Mouse (Mus musculus) mature B cell (primary cell): Measurements from ENCODE around the gene Olfr678.
"Not testable (repeated sequence)": the region's sequence is repeated elsewhere in the genome, so short reads cannot be mapped to it uniquely, and the experiment has no call there.

Source experiments
- in situ Hi-C: fragments of 300-500 bp; cut with MboI; formaldehyde crosslinking; loops from 2 replicates; pipeline ENCODE4 v1.14.3; 2019

The Olfr678 gene

GRCm38 (mm10) chr7:105064175-105064574 is at the start of gene Olfr678:
TSS of gene Olfr678 (plus strand) at chr7:105064475.
- in situ Hi-C loops: no loop called here

- in situ Hi-C loops: no loop called here
Observed at GRCm38 (mm10) chr7:105022530-105022929, 41.7 kb upstream of the Olfr678 start.

- in situ Hi-C loops: no loop called here
Observed at GRCm38 (mm10) chr7:105028360-105028759, 35.9 kb upstream of the Olfr678 start, which contains the start of gene Olfr675. TSS of gene Olfr675 (minus strand) at chr7:105028460.

- in situ Hi-C loops: no loop called here
Observed at GRCm38 (mm10) chr7:105032398-105032797, 31.9 kb upstream of the Olfr678 start, which contains the start of gene Olfr676. TSS of gene Olfr676 (plus strand) at chr7:105032698.

GRCm38 (mm10) chr7:105033836-105034235 is 30.4 kb upstream of the Olfr678 start:
- in situ Hi-C loops: not testable (repeated sequence)

- in situ Hi-C loops: no loop called here
Observed at GRCm38 (mm10) chr7:105058951-105059350, 5.3 kb upstream of the Olfr678 start.

GRCm38 (mm10) chr7:105080905-105081304 is 16.6 kb downstream of the Olfr678 start, which contains the start of gene Olfr679:
TSS of gene Olfr679 (plus strand) at chr7:105081205.
- in situ Hi-C loops: no loop called here

GRCm38 (mm10) chr7:105092717-105093116 is 28.4 kb downstream of the Olfr678 start, which contains the start of gene Olfr680-ps1:
TSS of gene Olfr680-ps1 (minus strand) at chr7:105092817.
- in situ Hi-C loops: not testable (repeated sequence)

GRCm38 (mm10) chr7:105116536-105116935 is 52.3 kb downstream of the Olfr678 start, which contains the start of gene Olfr681:
TSS of gene Olfr681 (plus strand) at chr7:105116836.
- in situ Hi-C loops: no loop called here
